Mouse (Mus musculus): ENCODE measurements around the gene Socs3.

Socs3 gene

GRCm38 (mm10) chr11:117971646-117972242 is 1.9 kb upstream of the Socs3 start:
- DNase-seq, result no peak

- DNase-seq, result no peak
Measured at GRCm38 (mm10) chr11:117971100-117971499, 1.3 kb upstream of the Socs3 start.

GRCm38 (mm10) chr11:117969100-117969944 is 525 bp downstream of the Socs3 start:
- peak; percentile 71 for DNase-seq

GRCm38 (mm10) chr11:117968716-117969099 is 1.1 kb downstream of the Socs3 start:
- no peak for DNase-seq

GRCm38 (mm10) chr11:117968016-117968671 is 1.7 kb downstream of the Socs3 start:
- no peak for DNase-seq

GRCm38 (mm10) chr11:117967249-117968015 is 2.4 kb downstream of the Socs3 start:
- peak; percentile 66 for DNase-seq

- DNase-seq, result peak; percentile 74
Measured at GRCm38 (mm10) chr11:117966506-117967100, 3.2 kb downstream of the Socs3 start.

- DNase-seq, result no peak
Measured at GRCm38 (mm10) chr11:117965561-117965981, 4.3 kb downstream of the Socs3 start.

- no peak for DNase-seq
Measured at GRCm38 (mm10) chr11:117965052-117965451, 4.8 kb downstream of the Socs3 start.

GRCm38 (mm10) chr11:117964294-117964693 is 5.6 kb downstream of the Socs3 start:
- DNase-seq, result no peak

GRCm38 (mm10) chr11:117963872-117964271 is 6.0 kb downstream of the Socs3 start:
- no peak for DNase-seq

- peak; percentile 86 for DNase-seq
Measured at GRCm38 (mm10) chr11:117963091-117963793, 6.6 kb downstream of the Socs3 start.

GRCm38 (mm10) chr11:117962228-117963067 is 7.4 kb downstream of the Socs3 start:
- DNase-seq, result no peak

GRCm38 (mm10) chr11:117960601-117961000 is 9.2 kb downstream of the Socs3 start:
- no peak for DNase-seq

- no peak for DNase-seq
Measured at GRCm38 (mm10) chr11:117959741-117960381, 10.0 kb downstream of the Socs3 start.

- DNase-seq, result no peak
Measured at GRCm38 (mm10) chr11:117959166-117959565, 10.7 kb downstream of the Socs3 start.

- DNase-seq, result no peak
Measured at GRCm38 (mm10) chr11:117958197-117958596, 11.7 kb downstream of the Socs3 start.

GRCm38 (mm10) chr11:117955621-117956020 is 14.2 kb downstream of the Socs3 start:
- DNase-seq, result no peak

GRCm38 (mm10) chr11:117954819-117955218 is 15.0 kb downstream of the Socs3 start:
- DNase-seq, result no peak

GRCm38 (mm10) chr11:117954094-117954493 is 15.8 kb downstream of the Socs3 start:
- no peak for DNase-seq
